Mouse (Mus musculus) hindbrain, embryonic 14.5 days (tissue): Measurements from ENCODE around the gene Cep63. TPM values are rescaled to one million over a fixed set of nuclear protein-coding genes. Genes with fewer than 3 reads are reported as not detected.

Experiments
- ATAC-seq: fragments of 200-750 bp; cut with Nextera tagmentation; 2 replicates; pipeline ENCODE4 v1.8.0; 2017; ENCODE audit warnings: moderate number of reproducible peaks, mild to moderate bottlenecking, moderate TSS enrichment, moderate library complexity; ENCODE audit not compliant: low FRiP score
- DNase-seq: peaks from one replicate; pipeline ENCODE4 v3.0.0-alpha.2; 2015; ENCODE audit warnings: low spot score
- H3K27ac ChIP-seq: fragments of 300-500 bp; sonication (generic); 2 replicates; pipeline ENCODE4 v1.5.1; 2014; ENCODE audit warnings: mild to moderate bottlenecking, moderate library complexity
- H3K27me3 ChIP-seq: fragments of 300-500 bp; sonication (generic); 2 replicates; pipeline ENCODE4 v1.6.1; 2014; ENCODE audit warnings: mild to moderate bottlenecking, low read length, mixed read lengths; ENCODE audit not compliant: control insufficient read depth, insufficient read depth
- H3K36me3 ChIP-seq: fragments of 300-500 bp; sonication (generic); replicated peaks from 2 replicates; pipeline ENCODE4 v1.6.1; 2014; ENCODE audit not compliant: control insufficient read depth, insufficient read depth
- H3K4me1 ChIP-seq: fragments of 300-500 bp; sonication (generic); replicated peaks from 2 replicates; pipeline ENCODE4 v1.6.1; 2014; ENCODE audit warnings: antibody characterized with exemption, low read length, mixed read lengths; ENCODE audit not compliant: control insufficient read depth, insufficient read depth
- H3K4me2 ChIP-seq: fragments of 300-500 bp; sonication (generic); replicated peaks from 2 replicates; pipeline ENCODE4 v1.6.1; 2014; ENCODE audit warnings: mild to moderate bottlenecking, moderate library complexity
- H3K4me3 ChIP-seq: fragments of 300-500 bp; sonication (generic); replicated peaks from 2 replicates; pipeline ENCODE4 v1.5.1; 2014; ENCODE audit warnings: mild to moderate bottlenecking, low read length
- H3K9ac ChIP-seq: fragments of 300-500 bp; sonication (generic); 2 replicates; pipeline ENCODE4 v1.6.1; 2014
- H3K9me3 ChIP-seq: fragments of 300-500 bp; sonication (generic); 2 replicates; pipeline ENCODE4 v1.6.1; 2016; ENCODE audit warnings: low read length; ENCODE audit not compliant: control insufficient read depth
- WGBS: fragments of 180-500 bp; shearing (Covaris S2); extraction: QIAGEN DNeasy Blood & Tissue Kit; methylation state at CpG from one replicate; pipeline ENCODE4 v1.1.7; 2014; 5-methylcytosine and 5-hydroxymethylcytosine counted together
- polyA plus RNA-seq: library from polyadenylated mRNA; unstranded; fragments of >200 nt; fragmentation: Nextera tagmentation; extraction: Ambion mirVana; gene quantifications from 2 replicates; pipeline ENCODE4 v1.2.1, GENCODE M21; 2014

The Cep63 gene
- polyA plus RNA-seq, 1 experiment from 2014 or later = 35.7 TPM

- no peak overlapping the region for H3K27ac ChIP-seq
- no peak overlapping the region for H3K4me3 ChIP-seq
- DNase-seq (no peak), ATAC-seq (no peak)
- H3K4me1 ChIP-seq = peaks cover 28% of the 10 kb centered on the region
- no peak overlapping the region for H3K4me2 ChIP-seq
- 87% methylated on average over 8 of the region's 8 CpGs for WGBS
- H3K9ac ChIP-seq = no peak overlapping the region
- H3K27me3 ChIP-seq = 0 out of 2 replicates have a peak, but pooled peaks cover 4% of the 10 kb centered on the region
- no peaks in the 10 kb centered on the region for H3K9me3 ChIP-seq
- H3K36me3 ChIP-seq = no peaks in the 10 kb centered on the region
Measured at GRCm38 (mm10) chr9:102549211-102549610, 77.1 kb downstream of the Cep63 start.

GRCm38 (mm10) chr9:102547028-102547354, 79.3 kb downstream of the Cep63 start:
- Histone ChIP-seq H3K36me3 (no peaks in the 10 kb centered on the region), H3K27ac (no peak overlapping the region), H3K4me1 (peaks cover 43% of the 10 kb centered on the region), H3K4me2 (no peak overlapping the region), H3K4me3 (no peak overlapping the region), H3K27me3 (0 out of 2 replicates have a peak, but pooled peaks cover 4% of the 10 kb centered on the region), H3K9ac (no peak overlapping the region), H3K9me3 (no peaks in the 10 kb centered on the region)
- WGBS = 27% methylated on average over 7 of the region's 7 CpGs
- no peak for ATAC-seq
- peak; percentile 25 for DNase-seq

- 49% methylated on average over 20 of the region's 20 CpGs for WGBS
- DNase-seq (peak; percentile 28), ATAC-seq (no peak)
- Histone ChIP-seq H3K27ac (no peak overlapping the region), H3K9me3 (no peaks in the 10 kb centered on the region), H3K4me2 (peak overlapping the region; percentile 68), H3K27me3 (0 out of 2 replicates have a peak, but pooled peaks cover 4% of the 10 kb centered on the region), H3K4me1 (peaks cover 43% of the 10 kb centered on the region), H3K36me3 (no peaks in the 10 kb centered on the region), H3K9ac (no peak overlapping the region), H3K4me3 (no peak overlapping the region)
Measured at GRCm38 (mm10) chr9:102546256-102547027, 79.9 kb downstream of the Cep63 start.

GRCm38 (mm10) chr9:102545406-102546255, 80.7 kb downstream of the Cep63 start:
- peak overlapping the region; percentile 24; the same call in 1 of the 2 replicates for H3K4me3 ChIP-seq
- H3K9me3 ChIP-seq = no peaks in the 10 kb centered on the region
- H3K9ac ChIP-seq = peak overlapping the region; percentile 68
- H3K4me2 ChIP-seq = peak overlapping the region; percentile 68
- H3K4me1 ChIP-seq = peaks cover 43% of the 10 kb centered on the region
- H3K36me3 ChIP-seq = no peaks in the 10 kb centered on the region
- peak; percentile 37; the same call in 1 of the 2 replicates for ATAC-seq
- H3K27me3 ChIP-seq = 0 out of 2 replicates have a peak, but pooled peaks cover 4% of the 10 kb centered on the region
- DNase-seq = peak; percentile 55
- peak overlapping the region; percentile 93 for H3K27ac ChIP-seq
- 10% methylated on average over 22 of the region's 22 CpGs for WGBS

GRCm38 (mm10) chr9:102544773-102545366, 81.5 kb downstream of the Cep63 start:
- H3K4me1 ChIP-seq = peaks cover 43% of the 10 kb centered on the region
- H3K36me3 ChIP-seq = no peaks in the 10 kb centered on the region
- H3K4me2 ChIP-seq = peak overlapping the region; percentile 68
- H3K27me3 ChIP-seq = 0 out of 2 replicates have a peak, but pooled peaks cover 4% of the 10 kb centered on the region
- peak overlapping the region; percentile 68 for H3K9ac ChIP-seq
- under 1% methylated on average over 26 of the region's 26 CpGs for WGBS
- peak overlapping the region; percentile 93 for H3K27ac ChIP-seq
- DNase-seq (peak; percentile 95), ATAC-seq (peak; percentile 66)
- no peaks in the 10 kb centered on the region for H3K9me3 ChIP-seq
- H3K4me3 ChIP-seq = peak overlapping the region; percentile 24

- ATAC-seq (peak; percentile 84), DNase-seq (peak; percentile 68)
- Histone ChIP-seq H3K36me3 (no peaks in the 10 kb centered on the region), H3K27ac (peak overlapping the region; percentile 93), H3K9ac (peak overlapping the region; percentile 68), H3K9me3 (no peaks in the 10 kb centered on the region), H3K4me2 (peak overlapping the region; percentile 68), H3K4me1 (peaks cover 43% of the 10 kb centered on the region), H3K4me3 (peak overlapping the region; percentile 24), H3K27me3 (0 out of 2 replicates have a peak, but pooled peaks cover 4% of the 10 kb centered on the region)
- 7% methylated on average over 11 of the region's 11 CpGs for WGBS
Measured at GRCm38 (mm10) chr9:102544116-102544772, 82.1 kb downstream of the Cep63 start.

GRCm38 (mm10) chr9:102543761-102544115, 82.6 kb downstream of the Cep63 start:
- DNase-seq = no peak
- WGBS = 8% methylated on average over 2 of the region's 2 CpGs
- H3K27ac ChIP-seq = peak overlapping the region; percentile 93
- no peaks in the 10 kb centered on the region for H3K36me3 ChIP-seq
- 0 out of 2 replicates have a peak, but pooled peaks cover 4% of the 10 kb centered on the region for H3K27me3 ChIP-seq
- peak overlapping the region; percentile 68; the same call in 1 of the 2 replicates for H3K9ac ChIP-seq
- H3K9me3 ChIP-seq = no peaks in the 10 kb centered on the region
- no peak; the same call in 1 of the 2 replicates for ATAC-seq
- no peak overlapping the region for H3K4me3 ChIP-seq
- H3K4me2 ChIP-seq = peak overlapping the region; percentile 68
- peaks cover 43% of the 10 kb centered on the region for H3K4me1 ChIP-seq

- DNase-seq (no peak), ATAC-seq (no peak)
- Histone ChIP-seq H3K9me3 (no peaks in the 10 kb centered on the region), H3K9ac (no peak overlapping the region), H3K27me3 (no peaks in the 10 kb centered on the region), H3K27ac (no peak overlapping the region), H3K36me3 (no peaks in the 10 kb centered on the region), H3K4me1 (peaks cover 43% of the 10 kb centered on the region), H3K4me2 (no peak overlapping the region), H3K4me3 (no peak overlapping the region)
- 74% methylated on average over 8 of the region's 8 CpGs for WGBS
Measured at GRCm38 (mm10) chr9:102542540-102542939, 83.8 kb downstream of the Cep63 start.
